Mouse (Mus musculus) urinary bladder, postnatal 14 days (tissue): Measurements from ENCODE around the gene Ppp1r18.
A peak's percentile ranks its signal among the peaks of the same experiment; 100 is the strongest.

Experiments used
- DNase-seq: peaks from one replicate; pipeline ENCODE4 v3.0.0; 2021; ENCODE audit warnings: low spot score

The Ppp1r18 gene

DNA sequence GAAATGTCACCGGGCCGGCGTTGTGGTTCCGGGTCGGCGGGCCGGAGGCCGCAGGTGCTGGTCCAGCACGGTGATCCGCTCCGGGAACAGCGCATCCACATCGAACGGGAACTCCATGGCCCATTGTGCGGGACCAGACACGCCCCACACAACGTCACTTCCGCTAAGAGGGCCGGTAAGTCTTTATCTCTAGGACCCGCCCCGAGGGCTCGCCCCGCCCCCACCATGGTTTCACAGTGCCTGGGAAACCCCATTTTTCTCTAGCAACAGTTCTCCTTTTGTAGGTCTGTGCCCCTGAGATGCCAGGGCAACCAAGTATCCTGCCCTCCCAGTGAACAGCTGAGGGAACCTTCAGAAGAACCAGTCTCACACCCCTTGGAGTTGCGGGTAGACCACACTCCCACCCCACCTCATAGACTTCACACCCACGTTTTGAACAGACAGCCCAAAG, 44.6 kb downstream of the Ppp1r18 start, which contains the start of gene Atat1:
Gene Atat1 (minus strand): TSS at position 157 of the 451 bp plus-strand sequence.
- DNase-seq, result peak; percentile 97

DNA sequence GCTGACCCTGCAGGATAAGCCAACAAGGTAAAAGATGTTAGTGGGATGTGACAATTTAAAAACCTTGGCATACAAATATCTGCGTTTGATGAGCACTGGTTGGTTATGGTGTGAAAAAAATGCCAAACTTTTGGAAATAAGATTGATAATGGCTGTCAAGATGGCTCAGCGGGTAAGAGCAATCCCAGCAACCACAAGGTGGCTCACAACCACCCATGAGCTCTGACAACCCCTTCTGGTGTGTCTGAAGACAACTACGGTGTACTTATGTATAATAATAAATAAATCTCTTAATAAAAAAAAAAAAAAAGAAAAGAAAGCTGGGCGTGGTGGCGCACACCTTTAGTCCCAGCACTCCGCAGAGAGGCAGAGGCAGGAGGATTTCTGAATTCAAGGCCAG, 49.6 kb downstream of the Ppp1r18 start:
- no peak for DNase-seq

GRCm38 (mm10) chr17:35915538-35916296, 50.3 kb downstream of the Ppp1r18 start:
- peak; percentile 41 for DNase-seq

DNA sequence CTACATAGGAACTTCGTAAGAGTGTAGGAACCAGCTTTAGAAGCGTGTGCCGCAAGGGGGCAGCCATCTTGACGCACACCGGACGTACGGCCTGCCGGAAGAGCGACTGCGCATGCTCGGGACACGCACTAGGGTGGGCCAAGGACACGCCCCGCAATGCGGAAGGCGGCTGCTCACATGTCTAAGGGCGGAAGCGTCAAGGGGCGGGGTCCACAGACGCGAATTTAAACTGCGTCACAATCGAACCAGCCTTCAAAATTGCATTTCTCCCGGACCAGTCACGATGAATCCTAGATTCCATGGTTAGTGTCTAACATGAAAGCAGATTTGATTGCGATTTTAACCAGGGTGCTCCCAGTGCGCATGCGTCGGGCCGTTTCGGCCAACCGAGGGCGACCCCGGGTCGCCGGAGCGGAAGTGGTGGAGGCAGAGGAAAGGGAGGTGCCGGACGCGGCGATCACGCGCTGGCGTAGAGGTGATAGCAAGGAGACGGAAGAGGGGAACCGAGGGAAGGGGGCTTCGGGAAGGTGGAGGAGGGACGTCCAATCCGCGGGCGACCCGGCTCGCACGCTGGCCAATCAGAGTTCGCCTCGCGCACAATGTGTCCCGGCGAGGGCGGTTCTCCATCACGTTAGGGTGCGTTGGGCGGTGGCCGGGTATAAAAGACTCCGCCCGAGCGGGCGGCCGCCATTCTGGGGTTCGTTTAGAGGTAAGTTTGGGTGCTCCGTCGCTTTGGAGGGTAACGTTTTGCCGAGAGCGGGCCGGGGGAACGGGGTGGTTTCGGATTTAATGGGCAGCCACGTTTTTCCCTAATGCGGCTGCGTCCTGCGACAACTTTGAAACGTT, 51.1 kb downstream of the Ppp1r18 start, which contains the start of the genes Mrps18b and Ppp1r10:
Gene Mrps18b (minus strand): TSS at position 93 of the 846 bp plus-strand sequence.
Gene Ppp1r10 (plus strand): TSS at position 138 of the 846 bp plus-strand sequence.
- DNase-seq, result peak; percentile 99

GRCm38 (mm10) chr17:35917143-35917462, 51.7 kb downstream of the Ppp1r18 start:
- DNase-seq, result peak; percentile 30

DNA sequence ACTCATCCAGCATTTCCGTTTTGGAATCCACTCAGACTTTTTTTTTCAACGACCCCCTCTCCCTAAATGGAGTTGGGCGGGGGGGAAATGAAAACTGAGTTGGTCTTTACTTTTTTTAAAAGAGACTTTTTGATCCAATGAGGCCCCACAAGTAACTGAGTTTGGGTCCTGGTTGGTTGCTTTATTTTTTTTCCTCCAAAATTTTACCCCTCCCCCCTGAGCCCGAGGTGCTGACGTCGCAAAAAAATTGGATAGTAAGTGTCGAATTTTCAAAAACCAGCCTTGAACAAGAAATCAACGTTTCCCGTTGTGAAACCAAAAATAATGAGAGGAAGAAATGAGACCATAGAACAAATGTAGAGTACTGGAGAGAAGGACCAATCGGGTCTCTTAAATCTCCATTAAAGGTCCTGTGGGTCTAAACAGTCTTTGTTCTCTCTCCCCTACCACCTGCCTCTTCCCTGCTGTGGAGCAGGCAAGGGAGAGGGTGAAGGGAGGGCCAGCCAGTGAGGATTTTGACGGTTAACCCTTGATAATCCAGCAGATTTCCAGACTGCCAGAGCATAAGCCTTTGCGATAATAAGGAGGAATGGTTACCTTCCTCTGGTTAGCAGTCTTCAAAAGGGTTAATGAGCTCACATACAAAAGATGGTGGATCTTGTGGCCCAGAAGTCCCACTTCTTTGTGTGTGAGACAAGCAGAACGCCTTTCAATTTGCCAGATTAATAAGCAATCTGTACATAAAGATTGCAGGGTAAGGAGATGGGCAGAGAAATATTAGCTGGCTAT, 52.3 kb downstream of the Ppp1r18 start:
- DNase-seq, result peak; percentile 38

GRCm38 (mm10) chr17:35918276-35919059, 53.1 kb downstream of the Ppp1r18 start:
- DNase-seq, result peak; percentile 32

DNA sequence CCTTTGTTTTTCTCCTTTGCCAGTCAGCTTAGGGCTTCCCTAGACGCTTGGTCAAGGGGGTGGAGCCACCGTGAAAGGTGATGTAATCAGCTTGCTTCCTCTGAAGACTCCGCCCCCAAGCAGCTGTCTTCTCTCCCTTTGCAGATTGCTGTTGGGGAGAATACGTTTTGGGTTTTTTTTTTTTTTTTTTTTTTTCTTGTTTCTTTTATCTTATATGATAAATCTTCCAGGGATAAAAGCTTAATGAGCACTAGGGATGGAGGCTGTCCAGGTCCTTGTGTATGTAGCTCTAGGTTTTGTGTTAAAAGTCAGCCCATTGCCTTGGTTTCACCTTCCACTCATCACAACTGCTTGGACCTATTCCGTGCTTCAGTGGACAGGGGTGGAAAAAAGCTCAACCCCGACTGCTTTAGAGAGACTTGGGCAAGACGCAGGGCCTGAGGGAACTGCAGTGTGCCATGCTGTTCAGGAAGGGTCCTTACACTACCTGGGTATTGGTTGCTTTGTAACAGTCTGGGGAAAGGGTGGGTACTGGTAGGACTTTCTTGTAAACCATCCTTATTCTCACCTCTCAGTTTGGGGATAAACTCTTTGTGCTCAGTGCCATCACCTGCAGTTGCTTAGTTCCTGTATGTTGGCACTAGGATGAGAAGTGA, 53.8 kb downstream of the Ppp1r18 start:
- DNase-seq, result peak; percentile 97

- no peak for DNase-seq
Measured at GRCm38 (mm10) chr17:35919864-35920301, 54.5 kb downstream of the Ppp1r18 start.

- no peak for DNase-seq
Measured at GRCm38 (mm10) chr17:35920384-35920783, 55.0 kb downstream of the Ppp1r18 start.

DNA sequence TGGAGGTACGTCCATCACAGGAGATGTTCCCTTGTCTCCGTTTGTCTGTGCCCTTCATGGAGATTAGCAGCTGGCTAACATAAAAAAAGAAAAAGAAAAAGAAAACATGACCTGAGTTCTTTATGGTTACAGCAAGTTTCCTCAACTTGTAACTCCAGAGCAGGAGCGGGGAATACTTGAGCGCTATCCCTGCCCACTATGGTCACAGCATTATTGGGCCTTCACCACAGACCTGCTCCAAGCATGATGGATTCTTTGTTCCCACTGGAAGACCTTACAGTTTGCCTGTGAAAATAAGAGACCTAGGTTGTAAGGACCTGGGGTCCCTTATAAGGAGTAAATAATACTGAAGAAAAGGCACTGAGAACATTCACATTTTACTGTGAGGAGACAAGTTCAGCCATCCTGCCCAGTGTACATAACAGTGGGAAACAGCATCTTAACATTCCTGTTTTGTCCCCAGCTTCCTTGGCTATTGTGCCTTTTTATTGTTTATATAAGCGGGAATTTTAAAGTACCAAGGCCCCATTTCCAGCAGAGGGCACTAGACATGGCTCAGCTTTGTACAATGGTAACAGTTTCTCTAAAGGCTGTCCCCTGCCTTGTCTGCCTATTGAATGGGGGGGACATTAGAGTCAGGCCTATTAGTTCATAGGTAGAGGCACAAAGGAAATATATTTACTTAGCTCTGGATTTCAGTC, 55.6 kb downstream of the Ppp1r18 start:
- DNase-seq, result peak; percentile 35

- no peak for DNase-seq
Measured at GRCm38 (mm10) chr17:35921710-35922109, 56.3 kb downstream of the Ppp1r18 start.

- no peak for DNase-seq
Measured at GRCm38 (mm10) chr17:35922566-35922965, 57.2 kb downstream of the Ppp1r18 start.

DNA sequence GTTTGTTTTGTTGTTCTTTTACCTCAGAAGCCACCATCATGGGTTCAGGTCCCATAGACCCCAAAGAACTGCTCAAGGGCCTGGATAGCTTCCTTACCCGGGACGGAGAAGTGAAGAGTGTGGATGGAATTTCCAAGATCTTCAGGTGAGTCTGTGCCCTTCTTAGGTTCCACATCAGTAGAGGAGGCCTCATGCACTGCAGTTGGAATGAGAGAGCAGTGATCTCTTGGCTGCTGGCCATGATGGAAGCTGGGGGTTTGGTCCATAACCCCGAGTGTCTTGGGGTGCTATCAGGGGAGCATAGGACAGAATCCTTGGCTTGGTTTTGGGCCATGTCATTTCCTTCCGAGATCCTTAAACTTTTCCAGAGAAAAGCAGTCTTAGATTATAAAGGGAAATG, 57.9 kb downstream of the Ppp1r18 start:
- no peak for DNase-seq
